Comparison of ENCODE assay signal across 14 mouse cellular contexts in genomic region chr10:130229584-130229983, GRCm38 (mm10). TPM values are rescaled to one million over a fixed set of nuclear protein-coding genes. Genes with fewer than 3 reads are reported as not detected.
A peak's percentile ranks its signal among the peaks of the same experiment; 100 is the strongest.
DNase-seq lines count a peak whose midpoint lies in the region; ATAC-seq and TF ChIP-seq lines count a peak whose summit lies in the region.
"Had no signal": no experiment of that assay in that cellular context is flagged by ENCODE, and none has a peak within 500 bp of the region (broad histone marks: within the 10 kb centered on the region; RNA-seq: fewer than 3 reads in every experiment).

No protein-coding gene starts in this region.

- no peaks in the 10 kb centered on the region for H3K27me3 ChIP-seq in embryonic facial prominence, embryonic 14.5 days (replicated peaks; ENCODE audit: control insufficient read depth, insufficient read depth, low read length)
- H3K27me3 ChIP-seq in embryonic facial prominence, embryonic 10.5 days (replicated peaks; ENCODE audit: low read depth, poor library complexity, severe bottlenecking), result no peaks in the 10 kb centered on the region
- no peaks in the 10 kb centered on the region for H3K27me3 ChIP-seq in midbrain, postnatal 0 days (ENCODE audit: insufficient read depth, low read length)
- H3K27me3 ChIP-seq in midbrain, embryonic 15.5 days (replicated peaks), result no peaks in the 10 kb centered on the region
- H3K27me3 ChIP-seq: lung, embryonic 15.5 days had no signal

- TF ChIP-seq POLR2A in cortical plate, adult 2 months (IDR thresholded peaks at IDR 0.05; ENCODE audit: extremely low read depth, insufficient read depth, low read length), result no peak

- no peak overlapping the region for H3K9ac ChIP-seq in embryonic facial prominence, embryonic 14.5 days (ENCODE audit: low read depth, low read length)
- no peak overlapping the region for H3K9ac ChIP-seq in midbrain, postnatal 0 days (replicated peaks; ENCODE audit: low read length, poor library complexity, severe bottlenecking)
- H3K9ac ChIP-seq in midbrain, embryonic 15.5 days, result no peak overlapping the region
- H3K9ac ChIP-seq: lung, embryonic 15.5 days had no signal

- H3K36me3 ChIP-seq in embryonic facial prominence, embryonic 14.5 days (ENCODE audit: control insufficient read depth, insufficient read depth, low read length), result no peaks in the 10 kb centered on the region
- no peaks in the 10 kb centered on the region for H3K36me3 ChIP-seq in embryonic facial prominence, embryonic 10.5 days (replicated peaks)
- no peaks in the 10 kb centered on the region for H3K36me3 ChIP-seq in midbrain, postnatal 0 days (ENCODE audit: insufficient read depth, low read length)
- H3K36me3 ChIP-seq in midbrain, embryonic 15.5 days (replicated peaks), result no peaks in the 10 kb centered on the region
- H3K36me3 ChIP-seq: lung, embryonic 15.5 days had no signal

- DNase-seq in embryonic facial prominence, embryonic 14.5 days (ENCODE audit: low spot score), result peak; percentile 3
- no peak for DNase-seq in embryonic facial prominence, embryonic 10.5 days (ENCODE audit: low spot score)
- no peak for DNase-seq in midbrain, postnatal 0 days (ENCODE audit: low spot score)
- DNase-seq in thymus, postnatal 36 days, result no peak
- no peak for DNase-seq in lung, postnatal 4 days
- no peak for DNase-seq in right cerebral cortex, adult 18-20 months
- DNase-seq: cerebellum, adult 11 months; kidney, postnatal 10 days had no signal

- TF ChIP-seq CTCF in midbrain, postnatal 0 days (IDR thresholded peaks at IDR 0.05), result 0 out of 2 replicates have a peak, but pooled peaks have one; percentile 15
- TF ChIP-seq CTCF in cortical plate, adult 2 months (IDR thresholded peaks at IDR 0.05; ENCODE audit: extremely low read depth, insufficient read depth, low read length), result peak; percentile 18; the same call in 1 of the 2 replicates

- no peak for ATAC-seq in embryonic facial prominence, embryonic 14.5 days (ENCODE audit: low read depth)
- no peak for ATAC-seq in midbrain, postnatal 0 days (ENCODE audit: low FRiP score)
- ATAC-seq in midbrain, embryonic 15.5 days (replicated peaks), result no peak

- H3K27ac ChIP-seq in embryonic facial prominence, embryonic 14.5 days (replicated peaks; ENCODE audit: low read depth, low read length), result no peak overlapping the region
- no peak overlapping the region for H3K27ac ChIP-seq in embryonic facial prominence, embryonic 10.5 days (replicated peaks)
- H3K27ac ChIP-seq in midbrain, postnatal 0 days (ENCODE audit: low read depth, low read length), result no peak overlapping the region
- H3K27ac ChIP-seq in midbrain, embryonic 15.5 days, result no peak overlapping the region
- no peak overlapping the region for H3K27ac ChIP-seq in cortical plate, adult 2 months (ENCODE audit: insufficient read depth, low read length)
- H3K27ac ChIP-seq: lung, embryonic 15.5 days had no signal

- no peak overlapping the region for H3K4me2 ChIP-seq in embryonic facial prominence, embryonic 14.5 days (ENCODE audit: low read depth, low read length)
- H3K4me2 ChIP-seq in midbrain, postnatal 0 days (ENCODE audit: low read depth, low read length, poor library complexity, severe bottlenecking), result no peak overlapping the region
- no peak overlapping the region for H3K4me2 ChIP-seq in midbrain, embryonic 15.5 days
- H3K4me2 ChIP-seq: lung, embryonic 15.5 days had no signal

- H3K4me3 ChIP-seq in embryonic facial prominence, embryonic 14.5 days (ENCODE audit: low read depth, low read length), result no peak overlapping the region
- no peak overlapping the region for H3K4me3 ChIP-seq in embryonic facial prominence, embryonic 10.5 days
- H3K4me3 ChIP-seq in midbrain, postnatal 0 days (ENCODE audit: low read depth, low read length), result no peak overlapping the region
- H3K4me3 ChIP-seq in midbrain, embryonic 15.5 days, result no peak overlapping the region
- H3K4me3 ChIP-seq in cortical plate, adult 2 months (ENCODE audit: insufficient read depth, low read length), result no peak overlapping the region
- H3K4me3 ChIP-seq: lung, embryonic 15.5 days had no signal

- H3K4me1 ChIP-seq in embryonic facial prominence, embryonic 14.5 days (ENCODE audit: control insufficient read depth, insufficient read depth, low read length), result no peaks in the 10 kb centered on the region
- no peaks in the 10 kb centered on the region for H3K4me1 ChIP-seq in embryonic facial prominence, embryonic 10.5 days
- H3K4me1 ChIP-seq in midbrain, postnatal 0 days (ENCODE audit: insufficient read depth, low read length), result no peaks in the 10 kb centered on the region
- no peaks in the 10 kb centered on the region for H3K4me1 ChIP-seq in midbrain, embryonic 15.5 days
- no peaks in the 10 kb centered on the region for H3K4me1 ChIP-seq in cortical plate, adult 2 months (ENCODE audit: control insufficient read depth, insufficient read depth, low read length)
- H3K4me1 ChIP-seq: lung, embryonic 15.5 days had no signal

- no peaks in the 10 kb centered on the region for H3K9me3 ChIP-seq in embryonic facial prominence, embryonic 14.5 days (ENCODE audit: control insufficient read depth, low read length)
- H3K9me3 ChIP-seq in embryonic facial prominence, embryonic 10.5 days, result no peaks in the 10 kb centered on the region
- H3K9me3 ChIP-seq in midbrain, postnatal 0 days (ENCODE audit: low read length), result no peaks in the 10 kb centered on the region
- no peaks in the 10 kb centered on the region for H3K9me3 ChIP-seq in midbrain, embryonic 15.5 days
- H3K9me3 ChIP-seq: lung, embryonic 15.5 days had no signal

- 84% methylated on average over 5 of the region's 5 CpGs for WGBS in embryonic facial prominence, embryonic 14.5 days
- WGBS in embryonic facial prominence, embryonic 10.5 days, result 89% methylated on average over 5 of the region's 5 CpGs
- 82% methylated on average over 5 of the region's 5 CpGs for whole genome bisulfite sequencing in midbrain, postnatal 0 days
- 88% methylated on average over 5 of the region's 5 CpGs for WGBS in midbrain, embryonic 15.5 days

RNA-seq across cellular contexts. Expression of gene Olfr827, which starts 15.4 kb away (rescaled TPM):
- not detected in 2 replicates for polyA plus RNA-seq in embryonic facial prominence, embryonic 14.5 days (2014; fragmentation: Nextera tagmentation; extraction: Ambion mirVana)
- not detected in 2 replicates for polyA plus RNA-seq in embryonic facial prominence, embryonic 10.5 days (2016; fragmentation: Nextera tagmentation; extraction: Ambion mirVana)
- not detected in 2 replicates for total RNA-seq in midbrain, postnatal 0 days (2014; rRNA removed)
- not detected in 2 replicates for polyA plus RNA-seq in midbrain, postnatal 0 days (2015; fragmentation: Nextera tagmentation; extraction: Ambion mirVana)
- not detected in 2 replicates for polyA plus RNA-seq in midbrain, embryonic 15.5 days (2015; fragmentation: Nextera tagmentation; extraction: Ambion mirVana)
- polyA plus RNA-seq in cortical plate, adult 2 months (2012; rRNA removed), result not detected in 2 replicates
- total RNA-seq: left cerebral cortex, postnatal 25 days had no signal
- polyA plus RNA-seq: heart, postnatal 0 days; lung, embryonic 15.5 days; stomach, embryonic 16.5 days had no signal

RNA-seq across cellular contexts. Expression of gene Olfr826, which starts 45.6 kb away (rescaled TPM):
- polyA plus RNA-seq in embryonic facial prominence, embryonic 14.5 days (2014; fragmentation: Nextera tagmentation; extraction: Ambion mirVana), result 0.14 TPM in 1 of 2 replicates, not detected in the other
- not detected in 2 replicates for polyA plus RNA-seq in embryonic facial prominence, embryonic 10.5 days (2016; fragmentation: Nextera tagmentation; extraction: Ambion mirVana)
- total RNA-seq in midbrain, postnatal 0 days (2014; rRNA removed), result not detected in 2 replicates
- polyA plus RNA-seq in midbrain, postnatal 0 days (2015; fragmentation: Nextera tagmentation; extraction: Ambion mirVana), result not detected in 2 replicates
- polyA plus RNA-seq in midbrain, embryonic 15.5 days (2015; fragmentation: Nextera tagmentation; extraction: Ambion mirVana), result not detected in 2 replicates
- not detected in 2 replicates for polyA plus RNA-seq in cortical plate, adult 2 months (2012; rRNA removed)
- total RNA-seq: left cerebral cortex, postnatal 25 days had no signal
- polyA plus RNA-seq: heart, postnatal 0 days; lung, embryonic 15.5 days; stomach, embryonic 16.5 days had no signal

RNA-seq across cellular contexts. Expression of gene Neurod4, which starts 50.5 kb away (rescaled TPM):
- polyA plus RNA-seq in embryonic facial prominence, embryonic 14.5 days (2014; fragmentation: Nextera tagmentation; extraction: Ambion mirVana), result 0.09 and 0.22 TPM in 2 replicates
- 5.9 and 13.1 TPM in 2 replicates for polyA plus RNA-seq in embryonic facial prominence, embryonic 10.5 days (2016; fragmentation: Nextera tagmentation; extraction: Ambion mirVana)
- 0.47 and 0.77 TPM in 2 replicates for total RNA-seq in midbrain, postnatal 0 days (2014; rRNA removed)
- polyA plus RNA-seq in midbrain, postnatal 0 days (2015; fragmentation: Nextera tagmentation; extraction: Ambion mirVana), result 0.12 and 0.52 TPM in 2 replicates
- polyA plus RNA-seq in midbrain, embryonic 15.5 days (2015; fragmentation: Nextera tagmentation; extraction: Ambion mirVana), result 1.9 and 2.8 TPM in 2 replicates
- 0.81 and 1.1 TPM in 2 replicates for polyA plus RNA-seq in cortical plate, adult 2 months (2012; rRNA removed)
- polyA plus RNA-seq: heart, postnatal 0 days; lung, embryonic 15.5 days; stomach, embryonic 16.5 days had no signal
